Mouse (Mus musculus) mouse trophoblast stem cell (cell line): ENCODE measurements around the gene Arhgap36.

Experiments used
- in situ Hi-C, 2 experiments: fragments of 300-500 bp; cut with MseI, MboI; formaldehyde crosslinking; loops; 2 replicates in 1 of 2; 3 replicates in 1 of 2; pipeline ENCODE4 v1.15.1; 2025

Arhgap36 gene

DNA sequence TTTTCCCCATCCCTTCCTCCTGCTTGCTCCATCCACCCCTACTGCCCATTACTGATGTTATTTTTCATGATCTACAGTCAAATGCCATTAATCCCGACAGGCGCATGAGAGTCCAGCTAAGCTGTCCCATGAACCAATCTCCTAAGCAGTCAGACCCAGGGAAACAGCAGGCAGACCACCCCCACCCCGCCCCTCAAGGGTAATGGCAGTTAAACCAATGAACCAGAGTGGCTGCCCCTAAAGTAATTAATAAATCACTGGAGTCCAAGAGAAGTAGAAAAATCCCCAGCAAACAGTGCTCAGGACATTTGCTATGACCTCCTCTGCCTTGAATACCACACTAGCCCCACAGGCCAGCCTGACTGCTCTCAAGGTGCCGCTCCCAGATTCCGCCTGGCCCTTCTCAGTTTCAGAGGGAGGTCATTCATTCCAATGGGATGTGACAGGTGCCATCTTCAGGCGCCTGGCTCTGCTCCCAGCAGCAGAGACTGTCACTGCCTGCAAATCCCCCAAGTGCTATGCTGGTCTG lies at the start of gene Arhgap36:
Gene Arhgap36, plus strand, starts transcription at position 504 of the 529 bp plus-strand sequence.
- in situ Hi-C loops: no loop called here

DNA sequence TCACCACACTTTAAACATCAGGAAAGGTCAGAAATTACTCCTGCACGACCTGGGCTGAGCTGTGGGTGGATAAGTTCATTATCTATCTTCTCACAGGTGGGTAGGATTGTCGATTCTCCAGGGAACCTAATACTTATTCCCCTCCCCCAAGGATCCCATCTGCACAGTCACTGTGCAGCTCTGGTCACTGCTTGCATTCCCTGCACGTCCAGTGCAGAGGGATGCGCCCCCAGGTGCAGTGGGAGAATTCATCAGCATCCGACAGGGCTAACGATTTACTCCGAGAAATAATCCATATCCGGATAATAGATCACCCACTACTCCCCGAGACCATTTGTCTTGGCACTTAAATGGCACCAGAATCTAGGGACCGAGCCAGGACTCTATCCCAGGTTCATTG lies 6.0 kb upstream of the Arhgap36 start:
- in situ Hi-C loops: no loop called here

DNA sequence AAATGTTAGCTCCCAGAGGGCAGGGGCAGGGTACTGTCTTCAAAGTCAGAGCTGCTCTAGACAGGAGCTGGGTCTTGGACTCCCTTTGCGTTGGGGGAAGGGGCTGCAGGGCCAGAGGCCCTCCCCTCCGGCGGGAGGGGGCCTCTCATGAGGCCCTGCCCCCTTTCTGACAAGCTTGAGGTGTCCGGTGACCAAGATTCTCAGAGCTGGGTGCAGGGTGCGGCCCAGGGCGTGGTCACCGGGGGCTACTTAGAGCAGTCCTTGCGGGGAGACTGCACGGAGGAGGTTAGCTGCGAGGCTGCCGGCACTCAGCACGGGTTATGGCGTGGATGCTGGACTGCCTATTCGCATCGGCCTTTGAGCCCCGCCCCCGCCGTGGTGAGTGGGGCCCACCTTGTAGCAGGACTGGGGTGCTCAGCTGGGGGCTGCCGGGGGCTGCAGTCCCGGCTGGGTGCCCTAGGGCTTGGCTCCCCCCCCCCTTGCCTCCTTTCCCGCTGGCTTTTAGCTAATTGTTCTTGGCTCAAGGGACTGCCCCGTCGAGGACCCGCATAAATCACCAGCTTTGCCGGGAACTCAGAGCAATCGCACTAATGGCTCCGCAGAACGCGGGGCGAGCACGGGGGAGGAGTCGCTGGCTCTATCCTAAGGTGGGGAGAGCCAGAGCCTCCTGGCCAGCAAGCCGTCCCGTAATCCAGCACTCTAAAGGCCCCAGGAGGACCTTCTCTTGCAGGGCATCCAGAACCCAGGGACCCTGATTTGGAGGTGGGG lies 6.7 kb downstream of the Arhgap36 start:
- in situ Hi-C loops: no loop called here

DNA sequence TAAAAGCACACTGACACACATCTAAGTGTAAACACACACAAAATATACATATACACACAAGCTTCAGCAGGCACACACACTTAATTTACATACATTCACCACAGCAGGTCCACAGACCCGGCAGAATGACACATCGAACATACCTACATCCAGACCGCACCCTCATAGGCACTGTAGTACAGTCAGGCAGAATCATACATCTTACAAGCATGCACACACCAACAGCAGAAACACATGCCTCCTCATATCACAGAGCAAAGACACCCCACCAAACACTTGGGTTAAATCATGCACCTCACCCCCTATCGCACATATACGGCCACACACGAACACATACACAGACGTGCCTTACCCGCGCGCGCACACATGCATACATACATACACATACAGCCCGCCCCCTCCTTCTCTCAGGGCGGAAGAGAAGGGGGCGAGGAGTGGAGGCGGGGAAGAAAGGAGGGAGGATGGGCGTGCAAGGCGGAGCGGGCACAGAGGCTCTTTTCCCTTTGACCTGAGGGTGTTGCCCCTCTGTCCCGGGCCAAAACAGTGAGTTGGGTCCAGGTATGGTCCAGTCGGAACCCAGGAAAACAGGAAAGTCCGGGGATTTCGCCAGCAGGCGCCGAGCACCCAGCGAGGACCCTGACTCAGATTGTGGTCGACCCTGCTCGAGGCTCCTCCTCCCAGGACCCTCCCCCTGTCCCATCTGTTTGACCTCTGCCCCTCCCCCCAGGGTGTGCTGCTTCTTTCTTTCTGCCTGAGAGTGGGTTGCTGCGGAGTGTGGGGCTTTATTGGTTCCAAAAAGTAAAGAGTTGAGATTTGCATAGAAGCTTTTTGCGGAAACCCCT lies 16.4 kb downstream of the Arhgap36 start:
- in situ Hi-C loops: no loop called here

DNA sequence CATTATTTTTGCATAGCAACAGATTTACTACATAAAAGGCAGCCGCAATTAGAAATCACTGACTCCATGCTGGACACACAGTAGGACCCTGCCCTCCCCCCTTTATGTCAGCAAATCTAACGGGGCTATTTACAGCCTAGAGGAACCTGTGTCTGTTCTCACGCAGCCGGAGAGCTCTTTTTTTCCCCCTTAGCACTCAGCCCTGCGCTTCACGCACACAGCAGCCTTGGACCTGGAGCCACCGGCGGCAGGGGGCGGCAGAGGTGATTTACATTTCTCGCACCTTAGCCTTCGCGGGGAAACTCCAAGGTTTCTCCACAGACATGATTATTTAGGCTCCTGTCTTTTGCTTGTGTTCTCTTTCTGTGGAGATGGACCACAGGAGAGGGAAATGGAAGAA lies 17.1 kb downstream of the Arhgap36 start:
- in situ Hi-C loops: no loop called here

DNA sequence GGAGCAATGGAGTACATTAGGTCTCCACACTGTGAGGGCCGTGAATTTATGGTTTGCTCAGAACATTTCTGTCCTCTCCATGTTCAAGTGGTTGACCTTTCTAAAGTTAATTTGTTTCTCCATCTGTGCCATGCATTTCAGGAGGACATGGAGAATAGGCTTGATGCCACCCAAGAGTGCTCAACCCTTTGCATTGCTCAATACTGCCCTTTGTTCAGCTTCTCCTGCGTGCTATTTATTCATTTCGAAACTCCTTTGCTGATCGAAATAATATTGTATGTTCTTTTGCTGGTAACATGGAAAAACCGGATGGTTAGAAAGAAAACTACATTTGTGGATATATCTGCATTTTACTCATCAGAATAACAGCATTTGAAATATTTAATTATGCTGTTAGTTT lies 25.4 kb downstream of the Arhgap36 start:
- in situ Hi-C loops: no loop called here

DNA sequence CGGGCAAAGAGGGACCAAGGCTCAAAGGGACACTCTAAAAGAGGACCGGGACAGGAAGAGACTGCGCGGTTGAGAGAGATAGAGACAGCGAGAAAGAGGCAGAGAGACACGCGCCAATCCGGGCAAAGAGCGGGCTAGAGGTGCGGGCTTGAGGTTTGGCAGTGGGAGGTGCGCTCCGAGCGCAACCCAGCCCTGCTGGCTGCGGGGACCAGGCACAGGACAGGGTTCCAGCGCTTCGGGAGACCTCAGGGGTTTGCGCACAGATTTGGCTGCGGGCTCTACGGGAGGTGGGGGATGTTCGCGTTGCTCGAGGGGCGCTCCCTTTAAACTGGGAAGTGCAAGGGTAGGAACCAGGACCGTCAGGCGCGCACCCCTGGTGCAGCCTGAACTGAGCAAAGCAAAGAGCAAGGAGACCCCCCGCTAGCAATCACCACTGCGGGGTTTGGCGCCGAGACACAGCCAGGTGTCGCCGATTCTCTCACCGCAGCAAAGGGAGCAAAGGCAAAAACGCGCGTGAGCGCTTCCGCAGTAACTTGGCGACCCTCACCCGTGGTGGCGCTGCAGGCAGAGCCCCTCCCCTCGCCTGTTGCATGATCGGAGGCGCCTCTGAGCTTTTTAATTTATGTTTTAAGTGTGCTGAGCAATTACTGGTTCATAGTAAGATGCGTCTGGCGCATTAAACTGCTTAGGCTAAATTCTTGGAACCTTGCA lies 30.1 kb downstream of the Arhgap36 start:
- in situ Hi-C loops: no loop called here
